Mouse (Mus musculus): ENCODE measurements at regions not wholly inside any gene's neighbourhood (a gene's known extent, or its start where the extent isn't known, plus 50 kb on each side); places are given as distances from the start of the nearest gene placed in this dataset.
A peak's percentile ranks its signal among the peaks of the same experiment; 100 is the strongest.

GRCm38 (mm10) chr6:135433753-135434152 is 71.4 kb downstream of the Emp1 start:
- DNase-seq = no peak

- DNase-seq = no peak
Observed at GRCm38 (mm10) chr6:135436315-135436714, 74.0 kb downstream of the Emp1 start.

GRCm38 (mm10) chr6:135438271-135438670 is 75.9 kb downstream of the Emp1 start:
- no peak for DNase-seq

GRCm38 (mm10) chr6:135441126-135441871 is 79.0 kb downstream of the Emp1 start:
- DNase-seq = peak; percentile 71

GRCm38 (mm10) chr6:135444661-135445060 is 82.3 kb downstream of the Emp1 start:
- DNase-seq = peak; percentile 88

- DNase-seq = no peak
Observed at GRCm38 (mm10) chr6:135445070-135445469, 82.7 kb downstream of the Emp1 start.

DNA sequence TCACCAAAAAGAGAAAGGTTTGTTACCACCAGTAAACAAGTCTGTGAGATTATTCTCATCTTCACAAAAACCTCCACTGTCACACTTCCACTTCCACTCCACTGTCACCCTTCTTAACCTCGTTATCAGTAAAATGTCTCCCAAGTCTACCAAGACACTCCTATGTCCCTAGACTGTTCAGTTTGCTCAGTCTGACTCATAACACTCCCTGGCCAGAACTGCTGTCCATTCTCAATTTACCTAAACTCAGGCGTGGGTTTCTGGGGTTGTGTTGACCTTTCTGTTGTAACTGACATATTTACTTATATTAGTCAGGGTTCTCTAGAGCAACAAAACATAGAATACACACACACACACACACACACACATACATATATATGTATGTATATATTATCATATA is 85.5 kb downstream of the Emp1 start:
- DNase-seq = no peak

GRCm38 (mm10) chr6:135449228-135449627 is 86.9 kb downstream of the Emp1 start:
- no peak for DNase-seq

GRCm38 (mm10) chr6:135450573-135450972 is 88.2 kb downstream of the Emp1 start:
- DNase-seq = no peak

GRCm38 (mm10) chr6:135451165-135451797 is 88.9 kb downstream of the Emp1 start:
- no peak for DNase-seq

DNA sequence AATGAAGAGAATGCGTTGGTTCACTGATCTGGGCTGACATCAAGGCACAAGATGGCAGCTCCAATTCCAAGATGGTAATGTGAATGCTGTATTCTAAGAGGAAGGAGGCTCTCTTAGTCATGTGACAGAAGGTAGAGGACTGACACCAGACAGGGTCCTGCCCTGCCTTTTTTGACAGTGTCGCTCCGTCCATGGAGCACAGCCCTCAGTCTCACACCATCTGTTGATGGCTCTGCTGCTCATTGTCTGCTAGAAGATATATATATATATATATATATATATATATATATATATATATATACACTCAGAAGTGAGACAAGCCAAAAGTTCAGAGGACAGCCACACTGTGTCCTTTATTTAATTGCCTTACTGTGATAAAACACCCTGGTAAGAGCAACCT is 90.7 kb downstream of the Emp1 start:
- DNase-seq = no peak

DNA sequence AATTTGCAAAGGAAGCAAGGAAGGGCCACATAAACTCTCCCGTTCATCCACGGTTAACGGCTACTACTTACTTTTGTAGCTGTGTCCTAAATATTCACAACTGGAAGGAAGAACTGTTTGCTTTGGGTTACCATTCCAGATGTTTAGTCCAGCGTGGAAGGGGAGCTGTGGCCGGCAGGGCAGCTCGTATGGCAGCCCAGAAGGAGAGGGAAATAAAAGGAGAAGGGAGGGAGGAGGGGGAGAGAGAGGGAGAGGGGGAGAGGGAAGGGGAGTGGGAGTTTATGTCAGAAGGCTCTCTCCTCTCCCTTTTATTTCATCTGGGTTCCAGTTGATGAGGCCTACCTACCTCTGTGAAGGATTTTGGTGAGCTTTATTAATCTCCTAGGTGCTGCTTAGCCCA is 110.2 kb downstream of the Emp1 start:
- no peak for DNase-seq

DNA sequence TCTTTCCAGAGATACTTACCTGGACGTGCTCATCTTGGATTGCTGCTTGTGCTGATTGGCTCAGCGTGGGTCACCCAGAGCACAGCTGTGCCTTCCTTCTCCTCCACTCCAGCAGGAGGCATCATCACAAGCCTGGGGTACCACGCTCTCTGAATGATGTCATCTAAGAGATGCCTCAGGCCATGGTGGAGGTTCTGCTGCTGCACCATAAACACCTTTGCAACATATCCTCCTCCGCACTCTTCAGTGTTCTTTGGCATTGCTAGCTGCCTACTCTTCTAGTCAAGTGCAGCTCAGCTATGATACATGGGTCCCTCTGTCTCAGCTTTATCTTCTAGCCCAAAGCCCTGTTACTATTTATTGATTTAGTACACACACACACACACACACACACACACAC is 110.8 kb downstream of the Emp1 start:
- DNase-seq = no peak

- DNase-seq = no peak
Observed at GRCm38 (mm10) chr6:135488795-135489194, 126.5 kb downstream of the Emp1 start.

DNA sequence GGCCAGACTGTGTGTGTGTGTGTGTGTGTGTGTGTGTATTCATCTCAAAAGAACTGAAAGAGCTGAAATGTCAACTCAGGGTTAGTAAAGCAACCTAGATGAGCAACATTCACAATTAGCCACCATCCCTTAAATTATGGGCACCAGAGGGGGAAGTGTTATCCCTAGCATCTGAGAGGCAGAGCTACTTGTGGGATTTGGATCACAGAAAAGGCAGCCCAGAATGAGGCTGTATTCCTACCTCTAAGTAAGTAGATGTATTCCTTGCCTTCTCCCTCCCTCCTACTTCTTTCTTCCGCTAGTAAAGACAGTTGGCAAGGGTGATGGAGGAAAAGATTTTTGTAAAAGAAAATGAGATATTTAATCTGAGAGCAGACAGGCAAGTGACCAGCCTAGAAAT is 131.6 kb downstream of the Emp1 start:
- DNase-seq = no peak

DNA sequence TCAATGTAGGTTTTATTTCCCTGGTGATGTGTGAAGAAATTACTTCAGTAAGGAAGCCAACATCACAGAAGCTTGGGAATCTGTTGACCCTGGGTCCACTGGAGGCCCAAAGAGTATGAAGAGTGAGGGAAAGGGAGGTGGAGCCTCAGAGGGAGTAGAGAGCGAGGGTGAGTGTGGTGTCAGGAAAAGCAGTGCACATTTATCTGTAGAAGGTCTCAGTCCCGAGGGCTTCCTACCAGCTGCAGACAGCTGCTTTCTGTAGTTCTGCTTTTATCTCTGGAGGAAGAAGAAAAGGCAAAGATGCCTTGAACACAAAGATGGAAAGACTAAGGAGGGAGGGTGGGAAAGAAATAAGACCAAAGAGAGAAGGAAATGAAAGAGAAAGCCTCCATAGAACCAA is 133.5 kb downstream of the Emp1 start:
- no peak for DNase-seq

DNA sequence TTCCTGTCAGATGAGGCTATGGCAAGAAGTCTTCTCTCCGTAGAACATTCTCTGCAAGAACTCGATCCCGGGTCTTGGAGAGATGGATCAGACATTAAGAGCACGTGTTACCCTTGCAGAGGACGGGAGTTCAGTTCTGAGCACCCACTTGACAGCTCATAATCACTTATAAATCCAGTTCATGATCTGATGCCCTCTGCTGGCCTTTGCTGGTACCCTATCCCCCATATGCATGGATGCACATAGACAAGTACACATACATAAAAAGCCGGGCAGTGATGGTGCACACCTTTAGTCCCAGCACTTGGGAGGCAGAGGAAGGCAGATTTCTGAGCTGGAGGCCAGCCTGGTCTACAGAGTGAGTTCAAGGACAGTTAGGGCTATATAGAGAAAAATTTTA is 136.2 kb downstream of the Emp1 start:
- no peak for DNase-seq

- DNase-seq = peak; percentile 25
Observed at GRCm38 (mm10) chr6:135500381-135500780, 138.0 kb downstream of the Emp1 start.

- no peak for DNase-seq
Observed at GRCm38 (mm10) chr6:135501791-135502190, 139.4 kb downstream of the Emp1 start.

GRCm38 (mm10) chr6:135502405-135502804 is 140.1 kb downstream of the Emp1 start:
- no peak for DNase-seq

DNA sequence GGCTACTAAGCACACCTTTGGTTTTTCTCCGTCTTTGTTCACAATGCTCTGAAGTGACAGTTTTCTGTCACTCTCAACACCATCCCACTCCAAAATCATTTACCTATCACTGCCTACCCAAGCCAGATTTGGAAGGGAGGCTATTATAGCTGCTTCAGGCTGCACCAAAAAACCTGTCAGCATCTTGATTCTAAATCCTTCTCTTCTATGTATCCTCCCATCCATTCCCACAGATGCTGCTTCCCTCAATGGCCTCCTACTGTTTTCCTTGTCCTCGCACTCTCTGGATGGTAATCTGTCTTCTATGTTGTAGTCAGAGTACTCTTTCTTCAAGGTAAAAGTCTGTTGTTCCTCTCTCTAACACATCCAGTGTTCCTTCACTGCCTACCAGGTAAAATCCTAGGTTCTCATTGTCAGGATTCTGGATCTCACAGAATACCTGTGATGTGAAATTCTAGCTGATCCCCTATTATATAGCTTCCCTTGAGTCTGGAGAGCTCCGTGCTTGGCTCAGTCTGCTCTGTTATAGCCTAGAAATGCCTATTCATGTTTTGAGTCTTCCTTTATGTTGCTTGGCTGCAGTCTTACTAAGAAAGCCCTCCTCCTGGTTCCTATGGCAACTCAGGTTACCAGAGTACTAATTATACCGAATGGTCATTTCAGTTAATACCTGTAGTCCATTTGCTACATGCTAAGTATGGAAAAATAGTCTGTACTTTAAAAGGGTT is 156.5 kb downstream of the Emp1 start:
- no peak for DNase-seq

DNA sequence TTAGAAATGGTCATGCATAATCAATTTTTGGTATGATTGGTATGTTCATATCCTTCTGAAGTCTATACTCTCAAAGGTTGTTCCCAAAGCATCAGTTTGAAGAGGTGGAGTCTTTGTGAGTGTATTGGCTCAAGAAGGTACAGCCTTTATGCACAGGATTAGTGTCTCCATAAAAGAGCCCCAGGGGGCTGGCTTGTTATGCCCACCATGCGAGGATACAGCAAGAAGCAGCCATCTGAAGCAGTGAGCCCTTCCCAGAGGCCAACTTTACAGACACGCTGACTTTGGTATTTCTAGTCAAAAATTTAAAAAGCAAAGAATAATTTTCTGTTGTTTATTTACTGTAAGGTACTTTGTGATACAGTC is 157.1 kb downstream of the Emp1 start:
- DNase-seq = no peak

GRCm38 (mm10) chr6:135520868-135521267 is 158.5 kb downstream of the Emp1 start:
- no peak for DNase-seq

GRCm38 (mm10) chr6:135524886-135525285 is 162.5 kb downstream of the Emp1 start:
- no peak for DNase-seq

All from right cerebral cortex, postnatal 25 days (tissue).